Mouse (Mus musculus): ENCODE measurements around the gene Gdpgp1. TPM values are rescaled to one million over a fixed set of nuclear protein-coding genes. Genes with fewer than 3 reads are reported as not detected.

The Gdpgp1 gene
- total and polyA plus RNA-seq, 3 experiments, result 2.0 to 3.6 (median 3.0) TPM

DNA sequence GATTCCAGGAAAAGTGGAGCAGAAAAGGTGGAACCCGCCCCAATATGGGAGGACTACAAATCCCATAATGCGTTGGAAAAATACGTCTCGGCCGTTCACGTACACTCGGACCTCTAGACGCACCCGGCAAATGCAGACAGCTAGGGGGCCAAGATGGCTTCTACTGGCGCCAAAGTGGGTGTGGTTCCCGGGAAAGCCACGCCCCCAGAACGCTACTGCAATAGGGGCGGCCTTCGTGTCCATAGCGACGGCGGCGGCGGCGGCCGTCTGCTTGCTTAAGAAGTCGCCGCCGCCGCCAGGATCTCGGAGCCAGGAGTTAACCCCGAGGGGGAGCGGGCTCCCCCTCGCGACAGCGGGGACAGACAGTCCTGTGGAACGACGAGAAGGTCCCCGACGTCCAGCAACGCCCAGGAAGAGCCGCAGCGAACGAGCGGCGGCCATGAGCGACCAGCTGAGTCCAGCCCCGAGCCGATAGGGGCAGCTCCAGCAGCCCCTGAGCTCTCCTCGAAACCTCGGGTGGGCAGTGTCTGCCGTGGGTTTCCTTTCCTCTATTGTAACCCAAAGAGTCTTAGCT is 13.6 kb downstream of the Gdpgp1 start, which contains the start of gene Ttll13 (continued):
- 0 out of 2 replicates have a peak, but pooled peaks have one; percentile 36 for TF ChIP-seq MAZ (IDR thresholded peaks at IDR 0.05; ENCODE audit: low read depth, low read length)
- TF ChIP-seq NRF1 (IDR thresholded peaks at IDR 0.05; ENCODE audit: low read depth, low read length), result peak; percentile 41; the same call in 1 of the 2 replicates
- TF ChIP-seq ZKSCAN1 (IDR thresholded peaks at IDR 0.05; ENCODE audit: borderline replicate concordance, low read depth, low read length), result no peak
- TF ChIP-seq CHD1 (IDR thresholded peaks at IDR 0.05; ENCODE audit: low read depth, low read length), result no peak
- TF ChIP-seq TBP (conservative IDR thresholded peaks at IDR 0.05; ENCODE audit: low read depth, low read length), result no peak
- TF ChIP-seq NELFE (IDR thresholded peaks at IDR 0.05; ENCODE audit: low read depth, low read length), result no peak
- TF ChIP-seq ETS1 (conservative IDR thresholded peaks at IDR 0.05; ENCODE audit: low read depth, low read length), result no peak
- TF ChIP-seq MXI1 (IDR thresholded peaks at IDR 0.05; ENCODE audit: low read depth, low read length), result peak; percentile 65
- no peak for TF ChIP-seq ZMIZ1 (IDR thresholded peaks at IDR 0.05; ENCODE audit: low read depth, low read length)

DNA sequence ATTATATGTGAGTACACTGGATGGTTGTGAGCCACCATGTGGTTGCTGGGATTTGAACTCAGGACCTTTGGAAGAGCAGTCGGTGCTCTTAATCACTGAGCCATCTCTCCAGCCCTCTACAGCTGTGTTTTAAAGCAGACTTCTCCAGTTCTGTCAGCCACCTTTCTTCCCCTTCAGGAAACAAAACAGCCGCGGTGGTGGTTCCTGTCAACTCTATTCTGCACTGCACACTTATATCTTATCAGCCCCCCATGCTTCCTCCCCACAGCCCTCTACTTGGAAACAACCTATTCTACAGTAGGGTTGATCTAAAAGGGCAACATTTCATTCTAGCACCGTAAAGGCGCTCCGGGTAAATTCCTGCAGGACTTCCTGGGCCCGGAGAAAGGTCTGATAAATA is 14.2 kb downstream of the Gdpgp1 start:
- no peak for DNase-seq (ENCODE audit: extremely low read depth)
- Histone ChIP-seq H3K27ac (ENCODE audit: insufficient read depth, low read depth) (no peak overlapping the region), H3K79me2 (replicated peaks; ENCODE audit: control insufficient read depth, extremely low read depth, insufficient read depth, poor library complexity, severe bottlenecking) (no peaks in the 10 kb centered on the region), H3K4me1 (ENCODE audit: control insufficient read depth in 1 of 2, insufficient read depth in 2 of 2) (peaks cover 0 to 6% of the 10 kb centered on the region in 2 experiments; a peak in 1 of 4 replicates), H3K9ac (ENCODE audit: insufficient read depth, low read depth) (no peak overlapping the region), H3K9me3 (replicated peaks; ENCODE audit: low read length) (peaks cover 4% of the 10 kb centered on the region), H3K36me3 (replicated peaks in 1 of 2; ENCODE audit: control insufficient read depth in 1 of 2, insufficient read depth in 1 of 2, low read length in 1 of 2) (no peaks in the 10 kb centered on the region), H3K27me3 (replicated peaks) (peaks cover 9% of the 10 kb centered on the region), H3K4me3 (replicated peaks in 1 of 3; ENCODE audit: low read depth in 2 of 3, low read length in 2 of 3, poor library complexity in 1 of 3) (no peak overlapping the region), H3K4me2 (ENCODE audit: insufficient read depth, low read depth, poor library complexity, severe bottlenecking) (no peak overlapping the region)
- in situ Hi-C loops (cut with MboI; ENCODE audit: low pct_ligation_motif_present, low pct_unique_long_range_greater_than_20kb, low sequenced_read_pairs) (no loop called here), dilution Hi-C loops (cut with MboI; ENCODE audit: extremely low pct_ligation_motif_present, extremely low pct_unique_long_range_greater_than_20kb, low sequenced_read_pairs) (no loop called here)
- no peak for TF ChIP-seq NRF1 (IDR thresholded peaks at IDR 0.05; ENCODE audit: low read depth, low read length)
- no peak for TF ChIP-seq POLR2AphosphoS2 (IDR thresholded peaks at IDR 0.05; ENCODE audit: low read depth, low read length)
- TF ChIP-seq NELFE (IDR thresholded peaks at IDR 0.05; ENCODE audit: low read depth, low read length), result 0 out of 2 replicates have a peak, but pooled peaks have one; percentile 2
- no peak for TF ChIP-seq CTCF (conservative IDR thresholded peaks at IDR 0.05 in 1 of 2, IDR thresholded peaks at IDR 0.05 in 1 of 2; ENCODE audit: low read depth in 2 of 2, low read length in 2 of 2)

DNA sequence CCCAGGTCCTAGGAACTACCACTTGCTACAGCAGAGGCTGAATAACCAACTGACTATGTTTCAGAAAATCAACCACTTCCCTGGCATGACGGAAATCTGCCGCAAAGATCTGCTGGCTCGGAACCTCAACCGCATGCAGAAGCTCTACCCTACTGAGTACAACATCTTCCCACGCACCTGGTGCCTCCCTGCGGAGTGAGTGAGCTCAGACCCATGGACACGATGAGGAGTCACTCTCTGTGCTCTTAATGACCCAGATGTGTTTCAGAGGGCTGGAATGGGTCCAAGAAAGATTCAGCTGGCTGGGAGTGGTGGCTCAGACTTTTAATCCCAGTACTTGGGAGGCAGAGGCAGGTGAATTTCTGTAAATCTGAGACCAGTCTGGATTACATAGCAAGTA is 19.8 kb downstream of the Gdpgp1 start:
- no peaks in the 10 kb centered on the region for H3K79me2 ChIP-seq (replicated peaks; ENCODE audit: control insufficient read depth, extremely low read depth, insufficient read depth, poor library complexity, severe bottlenecking)
- no peaks in the 10 kb centered on the region for H3K9me3 ChIP-seq (replicated peaks; ENCODE audit: low read length)
- H3K4me2 ChIP-seq (ENCODE audit: insufficient read depth, low read depth, poor library complexity, severe bottlenecking), result no peak overlapping the region
- dilution Hi-C loops (cut with MboI; ENCODE audit: extremely low pct_ligation_motif_present, extremely low pct_unique_long_range_greater_than_20kb, low sequenced_read_pairs), result no loop called here
- H3K27me3 ChIP-seq (replicated peaks), result peaks cover 5% of the 10 kb centered on the region
- in situ Hi-C loops (cut with MboI; ENCODE audit: low pct_ligation_motif_present, low pct_unique_long_range_greater_than_20kb, low sequenced_read_pairs), result loop anchor here (25.0 kb wide), 1 partner anchor 240 kb away; the partner anchor contains the start of gene Zfp710
- no peak overlapping the region for H3K27ac ChIP-seq (ENCODE audit: insufficient read depth, low read depth)
- TF ChIP-seq POLR2A (IDR thresholded peaks at IDR 0.05; ENCODE audit: low read depth, low read length) (no peak), BHLHE40 (IDR thresholded peaks at IDR 0.05; ENCODE audit: low read depth, low read length) (no peak)
- DNase-seq (ENCODE audit: extremely low read depth), result no peak
- H3K4me1 ChIP-seq (ENCODE audit: control insufficient read depth in 1 of 2, insufficient read depth in 2 of 2), result peaks cover 2 to 14% of the 10 kb centered on the region in 2 experiments; a peak in 3 of 4 replicates
- H3K4me3 ChIP-seq (replicated peaks in 1 of 3; ENCODE audit: low read depth in 2 of 3, low read length in 2 of 3, poor library complexity in 1 of 3), result no peak overlapping the region
- no peaks in the 10 kb centered on the region for H3K36me3 ChIP-seq (replicated peaks in 1 of 2; ENCODE audit: control insufficient read depth in 1 of 2, insufficient read depth in 1 of 2, low read length in 1 of 2)
- H3K9ac ChIP-seq (ENCODE audit: insufficient read depth, low read depth), result no peak overlapping the region
